Mouse (Mus musculus): ENCODE results near the gene Atp11c.

DNA sequence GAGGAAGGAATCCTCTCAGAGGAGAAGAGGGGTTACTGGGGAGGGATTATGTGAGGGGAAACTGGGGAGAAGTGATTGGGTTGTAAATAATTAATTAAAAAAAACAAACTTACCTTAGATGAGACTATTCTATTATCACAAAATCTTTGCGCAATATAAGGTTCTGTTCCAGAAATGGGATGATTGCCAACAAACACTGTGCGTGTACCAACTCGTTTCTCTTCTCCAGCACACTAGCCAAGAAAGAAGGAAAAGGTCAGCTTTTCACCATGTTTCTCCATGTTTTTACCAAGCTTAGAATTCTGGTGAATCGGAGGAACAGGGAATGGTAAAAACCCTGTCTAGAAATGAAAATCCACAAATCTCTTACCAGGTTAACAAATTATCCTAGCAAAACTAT lies 271.2 kb downstream of the Atp11c start:
- TF ChIP-seq POLR2A (IDR thresholded peaks at IDR 0.05; ENCODE audit: low read depth, low read length) = no peak
- TF ChIP-seq CTCF (conservative IDR thresholded peaks at IDR 0.05; ENCODE audit: insufficient read depth, insufficient read length, low read depth, low read length) = no peak
